Mouse (Mus musculus): Measurements from ENCODE around the gene Klhl1.

GRCm38 (mm10) chr14:96331069-96331468, 187.8 kb downstream of the Klhl1 start:
- TF ChIP-seq GATA1 (IDR thresholded peaks at IDR 0.05; ENCODE audit: borderline replicate concordance, low read length) (no peak), FLI1 (IDR thresholded peaks at IDR 0.05; ENCODE audit: low read length) (no peak)

Data from megakaryocyte, embryonic 14.5 days (primary cell).